In genomic region chr14:75964000-75964399, GRCm38 (mm10) we compare ENCODE assay signal across 19 mouse cellular contexts. TPM values are rescaled to one million over a fixed set of nuclear protein-coding genes. Genes with fewer than 3 reads are reported as not detected.
DNase-seq lines count a peak whose midpoint lies in the region; ATAC-seq and TF ChIP-seq lines count a peak whose summit lies in the region.
"Had no signal": no experiment of that assay in that cellular context is flagged by ENCODE, and none has a peak within 500 bp of the region (broad histone marks: within the 10 kb centered on the region; RNA-seq: fewer than 3 reads in every experiment).

No protein-coding gene starts in this region.

- H3K9ac ChIP-seq in hindbrain, embryonic 14.5 days = peak overlapping the region; percentile 49; the same call in 1 of the 2 replicates
- peak overlapping the region; percentile 14; the same call in 1 of the 2 replicates for H3K9ac ChIP-seq in midbrain, embryonic 14.5 days (replicated peaks; ENCODE audit: low read length)
- H3K9ac ChIP-seq in midbrain, embryonic 11.5 days (ENCODE audit: low read length) = no peak overlapping the region
- H3K9ac ChIP-seq: embryonic facial prominence, embryonic 13.5 days had no signal

- no peak overlapping the region for H3K27ac ChIP-seq in hindbrain, embryonic 14.5 days
- no peak overlapping the region for H3K27ac ChIP-seq in hindbrain, embryonic 10.5 days
- no peak overlapping the region for H3K27ac ChIP-seq in midbrain, embryonic 14.5 days (replicated peaks; ENCODE audit: low read depth, low read length)
- H3K27ac ChIP-seq in midbrain, embryonic 11.5 days (ENCODE audit: low read depth, low read length) = no peak overlapping the region
- H3K27ac ChIP-seq in olfactory bulb, adult 2 months (ENCODE audit: insufficient read depth, low read depth, low read length) = no peak overlapping the region
- H3K27ac ChIP-seq: embryonic facial prominence, embryonic 13.5 days; heart, embryonic 10.5 days had no signal

- no peaks in the 10 kb centered on the region for H3K9me3 ChIP-seq in hindbrain, embryonic 14.5 days (ENCODE audit: control insufficient read depth, low read length)
- no peaks in the 10 kb centered on the region for H3K9me3 ChIP-seq in hindbrain, embryonic 10.5 days
- no peaks in the 10 kb centered on the region for H3K9me3 ChIP-seq in midbrain, embryonic 14.5 days (ENCODE audit: control insufficient read depth, low read length)
- no peaks in the 10 kb centered on the region for H3K9me3 ChIP-seq in midbrain, embryonic 11.5 days (ENCODE audit: control insufficient read depth, low read length)
- H3K9me3 ChIP-seq: embryonic facial prominence, embryonic 13.5 days; heart, embryonic 10.5 days had no signal

- TF ChIP-seq CTCF in olfactory bulb, adult 2 months (IDR thresholded peaks at IDR 0.05; ENCODE audit: insufficient read depth, low read depth, low read length) = no peak

- 47% methylated on average over 5 of the region's 5 CpGs for whole genome bisulfite sequencing in hindbrain, embryonic 14.5 days
- 83% methylated on average over 5 of the region's 5 CpGs for WGBS in hindbrain, embryonic 10.5 days
- 62% methylated on average over 5 of the region's 5 CpGs for WGBS in midbrain, embryonic 14.5 days
- 80% methylated on average over 5 of the region's 5 CpGs for WGBS in midbrain, embryonic 11.5 days
- 40% methylated on average over 5 of the region's 5 CpGs for WGBS in olfactory bulb, adult 2 months

- TF ChIP-seq POLR2A in olfactory bulb, adult 2 months (IDR thresholded peaks at IDR 0.05; ENCODE audit: insufficient read depth, low read depth, low read length) = no peak

- H3K4me3 ChIP-seq in hindbrain, embryonic 14.5 days (replicated peaks; ENCODE audit: low read length) = peak overlapping the region; percentile 24
- H3K4me3 ChIP-seq in hindbrain, embryonic 10.5 days = no peak overlapping the region
- peak overlapping the region; percentile 20 for H3K4me3 ChIP-seq in midbrain, embryonic 14.5 days (replicated peaks; ENCODE audit: low read depth, low read length)
- H3K4me3 ChIP-seq in midbrain, embryonic 11.5 days (ENCODE audit: low read depth, low read length) = no peak overlapping the region
- H3K4me3 ChIP-seq in olfactory bulb, adult 2 months (ENCODE audit: insufficient read depth, low read depth, low read length) = peak overlapping the region; percentile 32
- H3K4me3 ChIP-seq: embryonic facial prominence, embryonic 13.5 days; heart, embryonic 10.5 days had no signal

- no peaks in the 10 kb centered on the region for H3K27me3 ChIP-seq in hindbrain, embryonic 14.5 days (ENCODE audit: control insufficient read depth, insufficient read depth, low read length)
- H3K27me3 ChIP-seq in hindbrain, embryonic 10.5 days (ENCODE audit: insufficient read depth, poor library complexity, severe bottlenecking) = no peaks in the 10 kb centered on the region
- no peaks in the 10 kb centered on the region for H3K27me3 ChIP-seq in midbrain, embryonic 14.5 days (ENCODE audit: control insufficient read depth, insufficient read depth, low read length)
- no peaks in the 10 kb centered on the region for H3K27me3 ChIP-seq in midbrain, embryonic 11.5 days (ENCODE audit: control insufficient read depth, insufficient read depth, low read length)
- H3K27me3 ChIP-seq: embryonic facial prominence, embryonic 13.5 days had no signal

- no peak for ATAC-seq in hindbrain, embryonic 14.5 days (ENCODE audit: low FRiP score)
- no peak for ATAC-seq in midbrain, embryonic 14.5 days (ENCODE audit: low FRiP score, low TSS enrichment)
- ATAC-seq in midbrain, embryonic 11.5 days (ENCODE audit: low FRiP score) = no peak
- ATAC-seq in granulocyte monocyte progenitor cell, adult 5-6 weeks (replicated peaks; ENCODE audit: poor library complexity, severe bottlenecking) = peak; percentile 76
- no peak for ATAC-seq in erythroid progenitor cell, adult 5-6 weeks (replicated peaks; ENCODE audit: low FRiP score, poor library complexity, severe bottlenecking)
- ATAC-seq: intestine, embryonic 16.5 days had no signal

- no peak for DNase-seq in hindbrain, embryonic 14.5 days (ENCODE audit: low spot score)
- no peak for DNase-seq in hindbrain, embryonic 10.5 days (ENCODE audit: low spot score)
- no peak for DNase-seq in midbrain, embryonic 14.5 days
- DNase-seq in midbrain, embryonic 11.5 days (ENCODE audit: low spot score, missing footprints) = no peak
- DNase-seq in testis, postnatal 10 days (ENCODE audit: low spot score) = no peak
- DNase-seq: cerebellum, adult 11-12 months; gastrocnemius, postnatal 10 days; lung, postnatal 14 days had no signal

- peak overlapping the region; percentile 44 for H3K4me2 ChIP-seq in hindbrain, embryonic 14.5 days (replicated peaks)
- H3K4me2 ChIP-seq in midbrain, embryonic 14.5 days (ENCODE audit: low read length) = peak overlapping the region; percentile 44
- no peak overlapping the region for H3K4me2 ChIP-seq in midbrain, embryonic 11.5 days
- H3K4me2 ChIP-seq: liver, embryonic 11.5 days had no signal

- no peaks in the 10 kb centered on the region; the same call in 1 of the 2 replicates for H3K4me1 ChIP-seq in hindbrain, embryonic 14.5 days (replicated peaks; ENCODE audit: control insufficient read depth, insufficient read depth, low read length)
- no peaks in the 10 kb centered on the region for H3K4me1 ChIP-seq in hindbrain, embryonic 10.5 days (replicated peaks)
- 0 out of 2 replicates have a peak, but pooled peaks cover 9% of the 10 kb centered on the region for H3K4me1 ChIP-seq in midbrain, embryonic 14.5 days (ENCODE audit: control insufficient read depth, insufficient read depth, low read length)
- H3K4me1 ChIP-seq in midbrain, embryonic 11.5 days (ENCODE audit: control insufficient read depth, insufficient read depth, low read length) = no peaks in the 10 kb centered on the region
- H3K4me1 ChIP-seq in olfactory bulb, adult 2 months (ENCODE audit: control insufficient read depth, insufficient read depth, low read length) = 0 out of 2 replicates have a peak, but pooled peaks cover 2% of the 10 kb centered on the region
- H3K4me1 ChIP-seq: heart, embryonic 10.5 days had no signal

- no peaks in the 10 kb centered on the region for H3K36me3 ChIP-seq in hindbrain, embryonic 14.5 days (replicated peaks; ENCODE audit: control insufficient read depth, insufficient read depth)
- no peaks in the 10 kb centered on the region for H3K36me3 ChIP-seq in hindbrain, embryonic 10.5 days
- H3K36me3 ChIP-seq in midbrain, embryonic 14.5 days (ENCODE audit: control insufficient read depth, insufficient read depth, low read length) = no peaks in the 10 kb centered on the region
- no peaks in the 10 kb centered on the region for H3K36me3 ChIP-seq in midbrain, embryonic 11.5 days (ENCODE audit: control insufficient read depth, insufficient read depth, low read length)
- H3K36me3 ChIP-seq: embryonic facial prominence, embryonic 13.5 days; heart, embryonic 10.5 days had no signal

RNA-seq across cellular contexts. Expression of gene Kctd4, which starts 9.2 kb away (rescaled TPM):
- polyA plus RNA-seq in hindbrain, embryonic 14.5 days (2014; fragmentation: Nextera tagmentation; extraction: Ambion mirVana) = 7.9 and 9.0 TPM in 2 replicates
- polyA plus RNA-seq in hindbrain, embryonic 10.5 days (2016; fragmentation: Nextera tagmentation; extraction: Ambion mirVana) = 0.31 and 0.61 TPM in 2 replicates
- 10.0 and 10.9 TPM in 2 replicates for polyA plus RNA-seq in midbrain, embryonic 14.5 days (2014; fragmentation: Nextera tagmentation; extraction: Ambion mirVana)
- polyA plus RNA-seq in midbrain, embryonic 11.5 days (2014; fragmentation: Nextera tagmentation; extraction: Ambion mirVana) = 0.83 and 0.99 TPM in 2 replicates
- total RNA-seq in granulocyte monocyte progenitor cell, adult 5-6 weeks (2014; fragmentation: Nextera tagmentation) = not detected in 2 replicates
- 0.04 TPM in 1 of 2 replicates, not detected in the other for total RNA-seq in granulocyte monocyte progenitor cell, adult 5-6 weeks (2017)
- not detected in 2 replicates for polyA plus RNA-seq in olfactory bulb, adult 2 months (2012; ENCODE audit: insufficient read depth, insufficient read length, low replicate concordance, missing spikeins)
- not detected in 2 replicates for total RNA-seq in erythroid progenitor cell, adult 5-6 weeks (2015; ENCODE audit: low replicate concordance)
- total RNA-seq in erythroid progenitor cell, adult 5-6 weeks (2017; ENCODE audit: low replicate concordance) = not detected in 2 replicates
- total RNA-seq: heart, postnatal 25 days; monocyte, adult 5-6 weeks had no signal
- polyA plus RNA-seq: C2C12; urinary bladder, adult 2 months had no signal

RNA-seq across cellular contexts. Expression of gene Gtf2f2, which starts 46.7 kb away (rescaled TPM):
- 39.5 and 41.8 TPM in 2 replicates for polyA plus RNA-seq in hindbrain, embryonic 14.5 days (2014; fragmentation: Nextera tagmentation; extraction: Ambion mirVana)
- 47.8 and 56.1 TPM in 2 replicates for polyA plus RNA-seq in hindbrain, embryonic 10.5 days (2016; fragmentation: Nextera tagmentation; extraction: Ambion mirVana)
- 40.1 and 44.3 TPM in 2 replicates for polyA plus RNA-seq in midbrain, embryonic 14.5 days (2014; fragmentation: Nextera tagmentation; extraction: Ambion mirVana)
- 59.3 and 66.7 TPM in 2 replicates for polyA plus RNA-seq in midbrain, embryonic 11.5 days (2014; fragmentation: Nextera tagmentation; extraction: Ambion mirVana)
- total RNA-seq in granulocyte monocyte progenitor cell, adult 5-6 weeks (2014; fragmentation: Nextera tagmentation) = 55.9 and 63.7 TPM in 2 replicates
- total RNA-seq in granulocyte monocyte progenitor cell, adult 5-6 weeks (2017) = 96.4 and 98.2 TPM in 2 replicates
- polyA plus RNA-seq in olfactory bulb, adult 2 months (2012; ENCODE audit: insufficient read depth, insufficient read length, low replicate concordance, missing spikeins) = not detected in 2 replicates
- 8.0 and 11.5 TPM in 2 replicates for total RNA-seq in erythroid progenitor cell, adult 5-6 weeks (2015; ENCODE audit: low replicate concordance)
- 6.2 and 17.8 TPM in 2 replicates for total RNA-seq in erythroid progenitor cell, adult 5-6 weeks (2017; ENCODE audit: low replicate concordance)

Comparison
In these comparisons a context has a peak if more than half of its experiments do, and no peak if none do; other contexts are left out.
1. H3K4me3 ChIP-seq: peak in hindbrain, embryonic 14.5 days (single experiment), midbrain, embryonic 14.5 days (single experiment) and olfactory bulb, adult 2 months (single experiment); none in hindbrain, embryonic 10.5 days (single experiment) and midbrain, embryonic 11.5 days (single experiment).